ENCODE assay signal across 9 mouse cellular contexts in the genomic region with DNA sequence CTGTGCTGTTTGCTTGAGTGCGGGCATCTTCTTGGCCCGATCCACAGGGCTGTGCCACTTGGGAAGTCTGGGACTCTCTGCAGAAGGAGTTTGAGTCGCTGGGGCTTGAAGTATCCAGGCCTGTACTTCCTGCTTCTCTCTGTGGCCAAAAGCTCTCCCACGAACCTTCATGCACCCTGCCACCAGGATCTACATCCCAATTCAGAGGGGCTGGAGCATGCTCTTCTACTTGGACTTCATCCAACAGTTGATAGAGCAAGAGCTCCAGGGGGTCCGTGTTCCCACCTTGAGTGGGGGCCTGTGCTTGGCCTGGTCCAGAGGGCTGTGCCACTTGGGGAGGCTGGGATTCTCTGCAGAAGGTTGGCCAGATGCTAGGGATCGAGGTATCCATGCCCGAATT. TPM values are rescaled to one million over a fixed set of nuclear protein-coding genes. Genes with fewer than 3 reads are reported as not detected.
A peak's percentile ranks its signal among the peaks of the same experiment; 100 is the strongest.
DNase-seq lines count a peak whose midpoint lies in the region; ATAC-seq lines count a peak whose summit lies in the region.
"Not testable (repeated sequence)": the region's sequence is repeated elsewhere in the genome, so short reads cannot be mapped to it uniquely, and the experiment has no call there.
"Had no signal": no experiment of that assay in that cellular context is flagged by ENCODE, and none has a peak within 500 bp of the region (broad histone marks: within the 10 kb centered on the region; RNA-seq: fewer than 3 reads in every experiment).

No protein-coding gene starts in this region.

- not testable (repeated sequence) for H3K4me1 ChIP-seq in forebrain, embryonic 15.5 days; heart, embryonic 13.5 days; intestine, embryonic 16.5 days (ENCODE audit: control insufficient read depth, insufficient read depth, low read length); limb, embryonic 15.5 days; midbrain, embryonic 11.5 days (ENCODE audit: control insufficient read depth, insufficient read depth, low read length)

- H3K4me3 ChIP-seq in forebrain, embryonic 15.5 days; heart, embryonic 13.5 days; intestine, embryonic 16.5 days (ENCODE audit: low read length); limb, embryonic 15.5 days; midbrain, embryonic 11.5 days (ENCODE audit: low read depth, low read length): not testable (repeated sequence)

- H3K27ac ChIP-seq in forebrain, embryonic 15.5 days (replicated peaks); heart, embryonic 13.5 days (replicated peaks); intestine, embryonic 16.5 days (ENCODE audit: low read length); limb, embryonic 15.5 days; midbrain, embryonic 11.5 days (ENCODE audit: low read depth, low read length): not testable (repeated sequence)

- 83% methylated on average over 5 of the region's 7 CpGs for WGBS in forebrain, embryonic 15.5 days
- WGBS in heart, embryonic 13.5 days: 77% methylated on average over 5 of the region's 7 CpGs
- WGBS in intestine, embryonic 16.5 days: 77% methylated on average over 5 of the region's 7 CpGs
- 86% methylated on average over 5 of the region's 7 CpGs for WGBS in limb, embryonic 15.5 days
- 83% methylated on average over 4 of the region's 7 CpGs for WGBS in midbrain, embryonic 11.5 days

- H3K9ac ChIP-seq in forebrain, embryonic 15.5 days (replicated peaks); heart, embryonic 13.5 days; intestine, embryonic 16.5 days (ENCODE audit: low read depth, low read length); limb, embryonic 15.5 days; midbrain, embryonic 11.5 days (ENCODE audit: low read length): not testable (repeated sequence)

- not testable (repeated sequence) for H3K4me2 ChIP-seq in forebrain, embryonic 15.5 days (replicated peaks); heart, embryonic 13.5 days; intestine, embryonic 16.5 days (ENCODE audit: low read depth, low read length); limb, embryonic 15.5 days; midbrain, embryonic 11.5 days

- H3K27me3 ChIP-seq in forebrain, embryonic 15.5 days; heart, embryonic 13.5 days (replicated peaks); intestine, embryonic 16.5 days (replicated peaks; ENCODE audit: control insufficient read depth, insufficient read depth, low read length); limb, embryonic 15.5 days; midbrain, embryonic 11.5 days (ENCODE audit: control insufficient read depth, insufficient read depth, low read length): not testable (repeated sequence)

- peak; percentile 36; the same call in 1 of the 2 replicates for ATAC-seq in cerebellum, adult (ENCODE audit: insufficient number of reproducible peaks, low FRiP score, low TSS enrichment)
- peak; percentile 19 for ATAC-seq in forebrain, embryonic 15.5 days (replicated peaks)
- peak; percentile 34 for ATAC-seq in heart, embryonic 13.5 days (ENCODE audit: extremely low read depth, insufficient number of reproducible peaks, low FRiP score, low TSS enrichment)
- ATAC-seq in intestine, embryonic 16.5 days: peak; percentile 24; the same call in 1 of the 2 replicates
- peak; percentile 62 for ATAC-seq in limb, embryonic 15.5 days (ENCODE audit: insufficient number of reproducible peaks, low FRiP score, low TSS enrichment, low read depth)
- ATAC-seq in midbrain, embryonic 11.5 days (ENCODE audit: low FRiP score): peak; percentile 38

- peaks cover 12% of the 10 kb centered on the region for H3K9me3 ChIP-seq in forebrain, embryonic 15.5 days
- peaks cover 19% of the 10 kb centered on the region for H3K9me3 ChIP-seq in heart, embryonic 13.5 days
- H3K9me3 ChIP-seq in intestine, embryonic 16.5 days (ENCODE audit: control insufficient read depth, low read length); midbrain, embryonic 11.5 days (ENCODE audit: control insufficient read depth, low read length): not testable (repeated sequence)
- H3K9me3 ChIP-seq in limb, embryonic 15.5 days: peaks cover 13% of the 10 kb centered on the region

- H3K36me3 ChIP-seq in forebrain, embryonic 15.5 days; heart, embryonic 13.5 days; intestine, embryonic 16.5 days (ENCODE audit: control insufficient read depth, insufficient read depth, low read length); limb, embryonic 15.5 days; midbrain, embryonic 11.5 days (ENCODE audit: control insufficient read depth, insufficient read depth, low read length): not testable (repeated sequence)

- not testable (repeated sequence) for DNase-seq in midbrain, embryonic 11.5 days (ENCODE audit: low spot score, missing footprints)
- peak; percentile 32 for DNase-seq in skeletal muscle tissue, adult 2 months (ENCODE audit: low read depth, low spot score)
- peak; percentile 71 for DNase-seq in urinary bladder, adult 2 months (ENCODE audit: low spot score)

RNA-seq across cellular contexts. Expression of gene Duxf3, which starts 1.4 kb away (rescaled TPM):
- polyA plus RNA-seq in forebrain, embryonic 15.5 days (2015; fragmentation: Nextera tagmentation; extraction: Ambion mirVana): not detected in 2 replicates
- not detected in 2 replicates for polyA plus RNA-seq in heart, embryonic 13.5 days (2015; fragmentation: Nextera tagmentation; extraction: Ambion mirVana)
- polyA plus RNA-seq in intestine, embryonic 16.5 days (2015; fragmentation: Nextera tagmentation; extraction: Ambion mirVana): not detected in 2 replicates
- polyA plus RNA-seq in limb, embryonic 15.5 days (2015; fragmentation: Nextera tagmentation; extraction: Ambion mirVana): not detected in 2 replicates
- polyA plus RNA-seq in midbrain, embryonic 11.5 days (2014; fragmentation: Nextera tagmentation; extraction: Ambion mirVana): not detected in 2 replicates
- not detected in 2 replicates for polyA plus RNA-seq in urinary bladder, adult 2 months (2012; rRNA removed)
- polyA plus RNA-seq: erythroblast, embryonic 14.5 days had no signal

RNA-seq across cellular contexts. Expression of gene Gm4981, which starts 5.4 kb away (rescaled TPM):
- not detected in 2 replicates for polyA plus RNA-seq in forebrain, embryonic 15.5 days (2015; fragmentation: Nextera tagmentation; extraction: Ambion mirVana)
- not detected in 2 replicates for polyA plus RNA-seq in heart, embryonic 13.5 days (2015; fragmentation: Nextera tagmentation; extraction: Ambion mirVana)
- polyA plus RNA-seq in intestine, embryonic 16.5 days (2015; fragmentation: Nextera tagmentation; extraction: Ambion mirVana): not detected in 2 replicates
- not detected in 2 replicates for polyA plus RNA-seq in limb, embryonic 15.5 days (2015; fragmentation: Nextera tagmentation; extraction: Ambion mirVana)
- not detected in 2 replicates for polyA plus RNA-seq in midbrain, embryonic 11.5 days (2014; fragmentation: Nextera tagmentation; extraction: Ambion mirVana)
- not detected in 2 replicates for polyA plus RNA-seq in urinary bladder, adult 2 months (2012; rRNA removed)
- polyA plus RNA-seq: erythroblast, embryonic 14.5 days had no signal

RNA-seq across cellular contexts. Expression of gene AW822073, which starts 6.4 kb away (rescaled TPM):
- polyA plus RNA-seq in forebrain, embryonic 15.5 days (2015; fragmentation: Nextera tagmentation; extraction: Ambion mirVana): not detected in 2 replicates
- polyA plus RNA-seq in heart, embryonic 13.5 days (2015; fragmentation: Nextera tagmentation; extraction: Ambion mirVana): not detected in 2 replicates
- not detected in 2 replicates for polyA plus RNA-seq in intestine, embryonic 16.5 days (2015; fragmentation: Nextera tagmentation; extraction: Ambion mirVana)
- not detected in 2 replicates for polyA plus RNA-seq in limb, embryonic 15.5 days (2015; fragmentation: Nextera tagmentation; extraction: Ambion mirVana)
- polyA plus RNA-seq in midbrain, embryonic 11.5 days (2014; fragmentation: Nextera tagmentation; extraction: Ambion mirVana): not detected in 2 replicates
- not detected in 2 replicates for polyA plus RNA-seq in urinary bladder, adult 2 months (2012; rRNA removed)
- polyA plus RNA-seq: erythroblast, embryonic 14.5 days had no signal

RNA-seq across cellular contexts. Expression of gene Gcc2, which starts 24.2 kb away (rescaled TPM):
- polyA plus RNA-seq in forebrain, embryonic 15.5 days (2015; fragmentation: Nextera tagmentation; extraction: Ambion mirVana): 84.1 and 86.0 TPM in 2 replicates
- 45.3 and 48.2 TPM in 2 replicates for polyA plus RNA-seq in heart, embryonic 13.5 days (2015; fragmentation: Nextera tagmentation; extraction: Ambion mirVana)
- 59.6 and 65.4 TPM in 2 replicates for polyA plus RNA-seq in intestine, embryonic 16.5 days (2015; fragmentation: Nextera tagmentation; extraction: Ambion mirVana)
- polyA plus RNA-seq in limb, embryonic 15.5 days (2015; fragmentation: Nextera tagmentation; extraction: Ambion mirVana): 49.2 and 60.9 TPM in 2 replicates
- 46.5 and 51.9 TPM in 2 replicates for polyA plus RNA-seq in midbrain, embryonic 11.5 days (2014; fragmentation: Nextera tagmentation; extraction: Ambion mirVana)
- polyA plus RNA-seq in urinary bladder, adult 2 months (2012; rRNA removed): 29.4 and 32.4 TPM in 2 replicates
